Mouse (Mus musculus) cerebellum, adult 8-10 months (tissue): ENCODE data around the gene Bmpr1a.
A peak's percentile ranks its signal among the peaks of the same experiment; 100 is the strongest.

Experiments
- DNase-seq: peaks from one replicate; pipeline ENCODE4 v3.0.0; 2022

The Bmpr1a gene

DNA sequence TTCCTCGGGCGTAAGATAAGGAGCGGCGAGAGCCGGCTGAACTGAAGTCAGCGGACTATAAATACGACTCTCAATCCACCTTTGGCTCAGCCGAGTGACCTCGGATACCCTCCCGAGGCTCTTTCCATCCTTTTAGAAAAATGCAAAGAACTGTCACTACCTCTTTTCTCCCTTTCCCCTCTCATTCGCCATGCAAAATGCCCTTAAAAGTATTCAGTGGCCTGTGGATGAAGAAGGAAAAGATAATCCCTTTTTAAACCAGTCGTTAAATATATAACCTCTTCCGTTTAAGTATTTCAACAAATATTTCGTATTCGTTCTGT is at the start of gene Bmpr1a:
Gene Bmpr1a, minus strand, starts transcription at position 17 of the 323 bp plus-strand sequence.
- DNase-seq = no peak

DNA sequence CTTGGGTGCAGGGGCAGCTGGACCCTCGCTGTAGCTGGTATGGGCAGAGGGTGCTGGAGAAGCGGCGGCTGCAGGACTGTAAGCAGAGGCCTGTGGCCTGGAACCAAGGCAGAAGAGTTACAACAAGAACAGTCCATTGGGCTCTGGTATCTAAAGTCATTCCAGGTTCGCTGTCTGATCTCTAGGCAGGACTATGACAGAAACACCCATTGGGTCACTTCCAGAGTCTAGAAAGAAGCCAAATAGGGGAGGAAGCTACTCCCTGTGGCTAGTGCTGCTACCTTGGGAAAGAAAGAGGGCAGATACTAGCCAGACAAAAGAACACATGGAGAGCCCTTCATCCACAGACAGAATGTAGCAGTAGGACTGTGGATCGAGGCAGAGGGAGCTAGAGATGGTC is 49.1 kb upstream of the Bmpr1a start:
- no peak for DNase-seq

DNA sequence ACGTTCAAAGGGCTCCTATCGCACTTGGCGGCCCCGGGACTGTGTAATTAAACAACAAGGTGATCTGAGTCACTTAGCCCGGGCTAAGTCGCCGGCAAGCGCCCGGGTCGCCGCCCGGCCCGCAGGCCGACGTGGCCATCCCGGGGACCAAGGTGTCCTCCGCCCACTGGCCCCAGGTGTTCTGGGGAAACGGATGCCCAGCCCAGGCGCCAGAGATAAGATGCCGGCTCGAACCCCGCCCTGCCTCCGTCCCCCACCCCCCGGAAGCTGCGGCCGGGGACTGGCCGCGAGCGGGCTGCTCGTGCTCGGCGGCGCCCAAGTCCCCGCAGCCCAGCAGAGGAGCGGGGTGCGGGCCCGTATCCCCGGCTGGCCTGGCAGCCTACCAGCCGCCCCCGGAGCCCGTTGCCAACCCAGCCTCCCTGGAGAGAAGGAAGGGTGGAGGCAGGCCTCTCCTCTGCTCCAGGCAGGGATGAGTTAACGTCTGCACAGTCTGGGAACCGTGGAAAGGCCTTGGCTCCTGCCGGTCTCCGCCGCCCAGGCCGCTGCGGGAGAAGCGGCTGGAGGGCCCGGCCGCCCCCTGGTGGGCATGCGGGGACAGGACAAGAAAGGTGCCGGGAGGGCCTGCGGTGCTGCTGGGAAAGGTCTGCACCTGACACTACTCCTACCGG is 46.0 kb upstream of the Bmpr1a start:
- DNase-seq = peak; percentile 86

GRCm38 (mm10) chr14:34548391-34549001 is 45.4 kb upstream of the Bmpr1a start:
- peak; percentile 63 for DNase-seq

DNA sequence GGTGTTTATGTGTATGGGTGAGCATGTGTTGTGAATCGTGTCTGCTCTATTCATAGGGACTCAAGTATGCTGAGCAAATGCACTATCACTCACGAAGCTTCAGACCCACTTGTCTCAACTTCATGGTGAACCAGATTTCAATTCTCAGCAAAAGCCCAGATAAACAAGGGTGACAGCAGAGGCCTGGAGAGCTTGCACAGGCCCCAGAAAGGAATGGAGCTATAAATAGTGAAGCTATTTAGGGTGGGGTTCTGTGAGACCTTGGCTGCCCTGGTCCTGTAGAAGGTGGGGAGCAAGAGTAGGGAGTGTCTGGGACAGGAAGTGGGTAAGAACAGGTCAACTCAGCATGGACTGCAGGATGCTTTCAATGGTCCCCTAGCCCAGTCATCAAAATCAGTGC is 41.4 kb upstream of the Bmpr1a start:
- DNase-seq = no peak

- no peak for DNase-seq
Observed at GRCm38 (mm10) chr14:34544001-34544400, 40.9 kb upstream of the Bmpr1a start.

- no peak for DNase-seq
Observed at GRCm38 (mm10) chr14:34543596-34543995, 40.5 kb upstream of the Bmpr1a start.

DNA sequence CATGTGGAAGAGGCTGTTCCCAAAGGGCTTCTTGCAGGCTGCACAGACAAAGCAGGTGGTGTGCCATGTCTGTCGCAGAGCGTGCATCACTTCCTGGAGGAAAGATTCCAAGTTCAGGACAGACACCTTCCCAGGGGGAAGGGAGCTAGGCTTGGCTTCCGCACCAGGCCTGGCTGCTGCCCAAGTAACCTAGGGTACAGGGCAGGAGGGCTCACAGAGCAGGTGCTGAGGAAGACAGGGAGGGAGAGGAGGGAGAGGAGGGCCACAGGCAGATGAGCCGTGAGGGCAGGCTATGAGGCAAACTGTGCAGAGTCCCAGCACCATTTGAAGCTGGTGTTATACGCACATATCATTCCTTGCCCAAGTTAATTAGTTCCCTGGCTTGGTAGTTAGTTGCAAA is 38.8 kb upstream of the Bmpr1a start:
- no peak for DNase-seq

DNA sequence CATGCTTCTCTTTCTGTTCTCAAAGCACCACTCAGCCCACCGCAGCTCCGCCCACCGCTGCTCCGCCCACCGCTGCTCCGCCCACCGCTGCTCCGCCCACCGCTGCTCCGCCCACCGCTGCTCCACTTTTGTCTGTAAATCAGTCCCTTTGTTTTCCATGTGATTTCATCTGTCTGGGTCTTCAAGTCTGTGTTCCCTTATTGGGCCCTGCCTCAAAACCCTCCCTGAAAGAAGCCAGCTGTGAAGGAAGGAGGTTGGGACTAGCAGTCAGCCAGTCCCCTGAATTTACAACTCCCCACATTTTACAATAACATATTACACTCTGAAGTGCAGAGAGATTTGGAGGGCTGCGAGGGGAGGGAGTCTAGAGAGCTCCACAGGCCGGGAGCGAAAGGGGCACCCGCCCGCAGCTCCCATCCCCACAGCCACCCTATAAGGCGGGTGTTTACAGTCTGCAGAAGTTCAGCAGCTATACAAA is 37.6 kb upstream of the Bmpr1a start:
- DNase-seq = no peak

DNA sequence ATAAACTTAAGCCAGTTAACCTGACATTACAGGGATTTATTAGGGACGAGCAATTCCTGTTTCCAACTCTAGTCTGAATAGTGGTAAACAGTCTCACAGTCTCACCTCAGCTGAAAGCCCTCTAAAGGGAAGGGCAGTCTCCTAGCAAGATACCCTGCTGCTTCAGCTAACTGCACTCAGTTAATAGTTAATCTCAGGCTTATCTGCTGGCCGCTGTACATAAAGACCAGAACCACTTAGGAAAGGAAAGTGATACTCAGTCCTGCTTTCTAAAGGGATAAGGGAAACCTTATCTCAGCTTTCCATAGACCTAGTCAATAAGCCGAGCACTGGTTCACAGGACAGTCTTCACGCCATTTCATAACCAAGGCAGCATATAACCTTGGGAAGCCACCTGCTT is 32.7 kb upstream of the Bmpr1a start:
- no peak for DNase-seq

- no peak for DNase-seq
Observed at GRCm38 (mm10) chr14:34533537-34533936, 30.4 kb upstream of the Bmpr1a start.

DNA sequence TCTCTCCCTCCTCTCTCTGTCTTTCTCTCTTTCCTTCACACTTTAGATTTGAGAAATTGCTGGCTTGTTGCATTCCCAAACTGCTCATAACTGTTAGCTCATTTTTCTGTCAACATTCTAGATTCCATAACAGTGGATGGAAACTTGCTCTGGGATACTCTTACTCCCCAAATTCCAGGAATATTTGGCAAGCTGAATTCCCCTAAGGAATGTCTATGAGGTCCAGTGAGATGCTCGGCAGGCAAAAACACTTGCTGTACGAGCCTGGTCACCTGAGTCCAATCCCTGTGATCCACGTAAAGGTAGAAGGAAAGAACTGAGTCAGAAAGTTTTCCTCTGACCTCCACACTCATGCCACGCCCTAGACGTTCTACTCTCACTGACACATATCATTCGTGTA is 29.4 kb upstream of the Bmpr1a start:
- no peak for DNase-seq

- DNase-seq = no peak
Observed at GRCm38 (mm10) chr14:34528804-34529203, 25.7 kb upstream of the Bmpr1a start.

DNA sequence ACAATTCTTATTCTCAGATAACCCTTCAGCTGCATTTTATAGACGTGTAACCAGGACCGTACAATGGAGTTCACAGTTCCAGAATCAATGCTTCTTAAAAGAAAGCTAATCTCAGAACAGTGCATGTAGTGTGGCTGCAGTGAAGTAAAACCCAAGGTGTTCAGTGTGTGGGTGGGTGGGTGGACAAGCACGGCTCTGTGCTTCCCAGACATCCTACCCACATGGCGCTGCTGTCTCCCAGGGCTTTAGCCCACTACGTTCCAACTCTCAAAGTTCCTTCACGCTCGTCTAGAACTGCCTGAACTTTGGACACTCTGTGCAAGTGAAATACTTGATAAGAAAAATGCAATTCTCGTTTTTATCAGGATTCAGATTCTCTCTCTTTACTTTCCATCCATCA is 19.6 kb upstream of the Bmpr1a start, which contains the start of gene 9230112D13Rik:
Gene 9230112D13Rik, minus strand, starts transcription at position 101 of the 400 bp plus-strand sequence.
- no peak for DNase-seq

GRCm38 (mm10) chr14:34517959-34518544 is 14.9 kb upstream of the Bmpr1a start:
- no peak for DNase-seq

DNA sequence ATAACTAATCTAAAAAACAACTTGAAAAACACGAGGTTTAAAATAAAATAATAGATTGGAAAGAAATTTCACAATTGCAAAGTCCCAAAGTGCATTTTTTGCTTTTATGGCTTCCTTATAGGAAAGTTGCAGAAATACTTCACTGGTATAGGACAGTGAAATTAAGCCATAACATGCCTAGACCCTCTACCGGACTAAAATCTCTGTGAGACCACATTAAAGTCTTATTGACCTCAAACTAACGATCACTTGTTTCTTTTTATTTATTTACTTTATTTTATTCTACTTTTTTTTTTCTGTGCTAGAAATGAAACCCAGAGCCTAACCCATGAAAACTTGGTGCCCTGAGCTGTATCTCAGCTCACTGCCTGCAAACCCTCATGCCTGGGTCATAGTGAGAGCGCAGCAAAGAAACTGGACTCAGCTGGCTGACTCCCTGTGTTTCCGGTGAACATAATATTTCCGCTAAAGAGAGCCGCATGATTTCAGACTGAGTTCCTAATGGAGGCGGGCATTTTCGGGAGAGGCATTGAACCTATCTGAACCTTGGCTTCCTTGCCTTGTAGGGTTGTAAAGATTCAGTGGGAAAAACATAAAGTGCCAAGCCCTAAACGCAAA is 13.9 kb upstream of the Bmpr1a start:
- no peak for DNase-seq

DNA sequence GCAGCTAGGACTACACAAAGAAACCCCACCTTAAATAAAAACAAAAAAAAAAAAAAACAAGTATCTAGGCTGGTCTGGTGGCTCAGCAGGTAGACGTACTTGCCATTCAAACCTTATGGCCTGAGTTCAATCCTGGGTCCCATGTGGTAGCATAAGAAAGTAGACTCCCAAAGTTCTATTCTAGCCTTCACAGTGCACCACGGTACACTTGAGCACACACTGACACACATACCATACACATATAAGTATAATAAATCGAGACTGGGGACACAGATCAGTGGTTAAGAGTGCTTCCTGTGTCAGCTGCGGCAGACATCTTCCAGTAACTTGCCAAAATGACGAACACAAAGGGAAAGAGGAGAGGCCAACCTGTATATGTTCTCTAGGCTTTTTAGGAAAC is 12.7 kb upstream of the Bmpr1a start:
- DNase-seq = no peak

DNA sequence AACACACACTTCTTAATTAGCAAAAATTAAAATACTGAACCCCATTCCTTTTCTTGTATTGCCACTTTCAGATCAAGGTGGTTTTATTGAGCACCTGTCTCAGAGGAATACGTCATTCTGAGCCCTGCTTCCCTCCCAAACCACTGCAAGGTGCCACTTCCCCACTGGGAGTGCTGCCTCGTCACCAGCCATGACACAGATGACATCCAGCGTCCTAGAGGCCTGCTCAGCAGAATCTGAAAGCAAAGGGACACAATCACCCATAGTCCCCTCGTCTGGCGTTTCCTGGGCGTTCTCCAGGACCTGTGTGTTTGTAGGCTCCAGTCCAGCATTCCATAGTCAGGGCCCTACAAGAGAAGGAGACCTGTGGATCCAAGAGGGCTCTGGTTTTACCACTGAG is 11.0 kb upstream of the Bmpr1a start:
- DNase-seq = no peak

DNA sequence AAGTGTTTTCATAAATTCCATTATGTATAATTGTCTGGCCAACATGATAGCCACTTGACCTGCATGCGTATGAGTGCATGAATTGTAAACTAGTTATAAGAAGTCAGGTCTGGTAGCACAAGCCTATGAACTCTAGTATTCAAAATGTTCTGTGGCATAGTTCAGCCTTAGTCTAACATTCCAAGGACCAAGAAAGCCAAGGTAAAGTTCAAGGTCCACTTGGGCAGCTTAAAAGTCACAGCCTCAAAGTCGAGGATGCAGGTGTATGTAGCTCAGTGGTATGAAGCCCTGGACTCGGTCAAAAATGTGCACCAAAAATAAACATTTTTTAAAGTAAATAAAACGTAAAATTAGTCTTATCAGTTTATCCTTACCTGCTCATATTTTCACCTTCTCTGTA is 9.5 kb upstream of the Bmpr1a start:
- DNase-seq = no peak

DNA sequence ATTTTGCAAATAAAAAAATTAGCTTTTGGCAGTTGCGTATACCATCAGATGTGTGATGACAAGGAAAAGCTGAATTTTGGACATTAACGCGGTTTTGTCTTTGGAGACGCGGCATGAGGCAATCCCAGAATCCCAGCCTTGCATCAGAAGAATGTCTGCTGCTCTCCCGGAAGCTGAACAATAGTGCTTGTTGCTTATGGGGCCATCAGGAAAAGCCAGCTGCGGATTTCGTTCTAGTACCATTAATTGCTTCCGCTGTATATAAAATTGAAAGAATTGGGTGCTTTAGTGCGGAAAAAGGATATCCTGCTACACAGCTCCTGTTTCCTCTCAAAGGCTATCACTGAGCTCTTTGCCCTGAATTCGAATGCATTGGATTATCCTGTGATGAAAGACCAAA is 8.8 kb upstream of the Bmpr1a start:
- no peak for DNase-seq

- no peak for DNase-seq
Observed at GRCm38 (mm10) chr14:34508842-34509439, 5.8 kb upstream of the Bmpr1a start.

DNA sequence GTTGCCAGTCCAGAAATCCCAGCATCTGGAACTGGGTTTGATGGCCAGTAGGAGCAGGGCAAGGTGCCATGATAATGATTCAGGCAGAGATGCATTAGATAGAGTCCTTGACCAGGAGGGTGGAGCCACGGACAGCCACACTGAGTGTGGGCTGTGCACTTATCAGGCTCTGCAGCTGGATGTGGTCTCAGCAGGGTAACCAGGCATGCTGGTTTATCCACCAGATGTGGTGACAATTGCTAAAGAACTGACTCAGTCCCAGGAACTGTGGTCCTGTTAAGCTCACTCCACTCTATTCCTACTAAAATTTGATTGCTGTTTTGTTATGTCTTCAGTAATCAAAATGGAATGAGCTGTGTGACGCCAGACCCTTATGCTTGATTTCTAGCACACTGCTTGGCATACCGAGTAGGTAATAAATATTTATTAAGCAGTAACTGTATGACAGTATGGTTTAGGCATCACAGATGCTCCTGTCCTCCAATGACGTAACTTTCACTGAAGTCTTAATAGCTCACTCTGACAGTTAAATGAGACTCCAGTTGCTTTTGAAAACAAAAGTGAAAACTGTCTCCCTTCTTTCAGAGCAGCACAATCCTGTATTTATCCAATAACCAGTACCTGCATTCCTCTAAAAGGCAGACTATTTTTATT is 5.2 kb upstream of the Bmpr1a start:
- no peak for DNase-seq

- no peak for DNase-seq
Observed at GRCm38 (mm10) chr14:34505309-34505708, 2.2 kb upstream of the Bmpr1a start.
